Mouse (Mus musculus): ENCODE results near the gene Rex2.
"Not testable (repeated sequence)": the region's sequence is repeated elsewhere in the genome, so short reads cannot be mapped to it uniquely, and the experiment has no call there.

Gene Rex2

DNA sequence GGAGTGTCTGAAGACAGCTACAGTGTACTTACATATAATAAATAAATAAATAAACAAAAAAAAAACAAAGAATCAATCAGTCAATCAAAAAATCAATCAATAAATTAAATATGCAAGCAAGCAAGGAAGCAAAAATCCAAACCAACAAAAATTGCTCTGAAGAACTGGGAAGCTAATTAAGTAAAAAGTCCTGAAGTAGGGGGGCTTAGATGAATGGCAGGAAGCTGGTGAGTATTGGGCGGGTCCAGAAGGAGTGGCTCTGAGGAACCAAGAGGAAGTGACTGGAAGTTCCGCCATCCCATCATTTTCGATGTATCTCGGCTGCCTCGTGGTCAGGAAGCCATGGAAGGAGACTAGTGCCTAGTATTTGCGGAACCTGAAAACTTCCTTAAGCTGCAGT, at the start of gene Rex2:
TSS of gene Rex2 (plus strand) at position 301 of the 400 bp plus-strand sequence.
- not testable (repeated sequence) for DNase-seq

- not testable (repeated sequence) for DNase-seq
These were observed 45.1 kb upstream of the Rex2 start for GRCm38 (mm10) chr4:146976581-146976980.

GRCm38 (mm10) chr4:147018400-147018799, 3.2 kb upstream of the Rex2 start:
- DNase-seq: not testable (repeated sequence)

GRCm38 (mm10) chr4:147026374-147026773, 4.7 kb downstream of the Rex2 start:
- not testable (repeated sequence) for DNase-seq

GRCm38 (mm10) chr4:147031308-147032036, 9.8 kb downstream of the Rex2 start:
- not testable (repeated sequence) for DNase-seq

DNA sequence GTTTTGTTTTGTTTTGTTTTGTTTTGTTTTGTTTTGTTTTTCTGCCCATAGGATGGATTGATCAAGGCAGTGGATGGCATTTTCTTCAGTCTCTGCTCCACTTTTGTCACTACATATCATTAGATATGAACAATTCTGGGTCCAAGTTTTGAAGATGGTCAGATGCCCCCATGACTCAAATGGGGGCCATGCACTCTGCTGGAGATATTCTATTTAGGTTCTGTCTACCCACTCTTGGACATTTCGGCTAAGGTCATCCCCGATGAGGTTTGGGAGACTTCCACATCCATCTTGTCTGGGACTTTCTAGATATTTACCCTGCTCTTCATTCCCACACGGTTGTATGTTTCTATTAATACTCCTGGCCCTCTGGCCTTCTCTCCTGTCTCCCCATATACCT, 42.1 kb downstream of the Rex2 start:
- DNase-seq: not testable (repeated sequence)

GRCm38 (mm10) chr4:147065861-147066260, 44.2 kb downstream of the Rex2 start:
- not testable (repeated sequence) for DNase-seq

GRCm38 (mm10) chr4:147066380-147066779, 44.7 kb downstream of the Rex2 start:
- not testable (repeated sequence) for DNase-seq

- not testable (repeated sequence) for DNase-seq
These were observed 74.0 kb downstream of the Rex2 start for GRCm38 (mm10) chr4:147095641-147096040.

DNA sequence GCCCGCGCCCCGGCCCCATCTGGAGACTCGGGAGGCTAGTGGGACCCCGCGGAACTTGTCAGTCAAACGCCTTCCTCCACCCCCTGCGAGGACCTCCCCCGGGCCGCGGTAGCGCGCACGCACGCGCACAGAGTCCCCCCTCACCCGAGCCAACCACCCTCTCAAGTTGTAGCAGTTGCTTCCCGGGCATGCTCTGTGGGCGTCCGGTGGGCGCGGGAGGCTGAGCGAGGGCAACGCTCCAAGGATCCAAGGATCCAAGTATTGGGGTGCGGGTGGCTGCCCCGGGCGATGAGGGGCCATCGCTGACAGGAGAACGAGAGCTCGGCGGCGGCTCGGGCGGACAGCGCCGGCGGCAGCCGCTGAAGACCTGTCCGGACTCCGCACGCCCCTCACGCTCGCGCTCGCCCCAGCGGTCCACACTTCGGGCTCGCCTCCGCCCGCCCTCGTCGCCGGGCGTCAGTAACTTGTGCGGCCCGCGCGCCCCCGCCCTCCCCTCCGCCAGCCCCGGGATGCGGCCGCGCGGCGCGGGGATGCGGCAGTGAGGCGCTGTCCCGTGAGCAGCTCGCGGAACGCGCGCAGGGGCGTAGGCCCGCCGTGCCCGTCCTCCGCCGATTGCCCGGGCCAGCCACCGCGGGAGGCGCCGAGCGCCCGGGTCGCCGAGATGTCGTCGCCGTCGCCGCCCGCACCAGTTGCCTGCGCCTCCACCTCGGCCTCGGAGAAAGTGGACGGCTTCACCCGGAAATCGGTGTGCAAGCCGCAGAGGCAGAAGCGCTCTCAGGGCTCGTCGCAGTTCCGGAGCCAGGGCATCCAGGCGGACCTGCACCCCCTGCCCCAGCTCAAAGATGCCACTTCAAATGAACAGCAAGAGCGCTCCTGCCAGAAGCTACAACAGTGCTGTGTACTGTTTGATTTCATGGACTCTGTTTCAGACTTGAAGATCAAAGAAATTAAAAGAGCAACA, 80.3 kb downstream of the Rex2 start:
- not testable (repeated sequence) for DNase-seq

GRCm38 (mm10) chr4:147103814-147104213, 82.2 kb downstream of the Rex2 start:
- DNase-seq: not testable (repeated sequence)
